22 mouse cellular contexts compared by ENCODE assay signal in the genomic region with DNA sequence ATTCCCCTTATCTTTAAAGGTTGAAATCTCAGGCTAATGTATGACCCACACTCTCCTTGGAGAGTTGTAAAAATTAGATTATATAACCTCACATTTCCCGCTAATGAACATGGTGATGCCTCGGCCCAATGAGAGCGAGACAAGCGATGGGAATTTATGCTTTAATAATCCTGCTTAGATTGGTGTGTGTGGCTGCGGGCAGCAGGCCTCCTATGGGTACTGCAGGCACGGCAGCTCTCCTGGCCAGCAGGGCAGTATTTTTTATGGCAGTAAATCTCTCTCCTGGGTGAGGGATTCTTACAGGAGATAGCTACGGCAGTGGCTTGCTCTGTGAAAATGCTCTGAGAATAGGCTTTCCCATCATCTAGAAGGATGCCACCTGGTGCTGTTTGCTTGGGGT.
DNase-seq lines count a peak whose midpoint lies in the region; ATAC-seq and TF ChIP-seq lines count a peak whose summit lies in the region.
"Had no signal": no experiment of that assay in that cellular context is flagged by ENCODE, and none has a peak within 500 bp of the region (broad histone marks: within the 10 kb centered on the region; RNA-seq: fewer than 3 reads in every experiment).

No protein-coding gene starts in this region.

- peak; percentile 65 for DNase-seq in heart, adult 11 months
- no peak for DNase-seq in heart, postnatal 25 days (ENCODE audit: low spot score)
- no peak for DNase-seq in neural tube, embryonic 10.5 days (ENCODE audit: extremely low spot score, low spot score)
- DNase-seq in midbrain, postnatal 0 days (ENCODE audit: low spot score) = no peak
- no peak for DNase-seq in cerebellum, adult 11-12 months
- DNase-seq: adrenal gland, adult 2 months; adrenal gland, adult 8-10 months; adrenal gland, postnatal 10 days; adrenal gland, postnatal 14 days; adrenal gland, postnatal 25 days; adrenal gland, postnatal 36 days; B cell, adult 2 months; cerebellum, adult 11 months; cerebellum, adult 18-20 months had no signal

- no peaks in the 10 kb centered on the region for H3K9me3 ChIP-seq in neural tube, embryonic 13.5 days
- no peaks in the 10 kb centered on the region for H3K9me3 ChIP-seq in neural tube, embryonic 14.5 days (ENCODE audit: control insufficient read depth, low read length)
- no peaks in the 10 kb centered on the region for H3K9me3 ChIP-seq in neural tube, embryonic 15.5 days (replicated peaks)
- H3K9me3 ChIP-seq in midbrain, postnatal 0 days (ENCODE audit: low read length) = no peaks in the 10 kb centered on the region

- peaks cover 42% of the 10 kb centered on the region for H3K4me1 ChIP-seq in neural tube, embryonic 13.5 days (replicated peaks)
- H3K4me1 ChIP-seq in neural tube, embryonic 14.5 days (ENCODE audit: control insufficient read depth, insufficient read depth, low read length) = peaks cover 4% of the 10 kb centered on the region; the same call in 1 of the 2 replicates
- peaks cover 23% of the 10 kb centered on the region for H3K4me1 ChIP-seq in neural tube, embryonic 15.5 days
- no peaks in the 10 kb centered on the region for H3K4me1 ChIP-seq in midbrain, postnatal 0 days (ENCODE audit: insufficient read depth, low read length)

- intact Hi-C loops in heart, postnatal 25 days (cut with DNase I) = no loop called here

- H3K4me2 ChIP-seq in neural tube, embryonic 13.5 days = no peak overlapping the region
- H3K4me2 ChIP-seq in neural tube, embryonic 14.5 days (ENCODE audit: low read depth, low read length) = no peak overlapping the region
- no peak overlapping the region for H3K4me2 ChIP-seq in neural tube, embryonic 15.5 days
- no peak overlapping the region for H3K4me2 ChIP-seq in midbrain, postnatal 0 days (ENCODE audit: low read depth, low read length, poor library complexity, severe bottlenecking)

- no peaks in the 10 kb centered on the region for H3K27me3 ChIP-seq in neural tube, embryonic 13.5 days
- no peaks in the 10 kb centered on the region for H3K27me3 ChIP-seq in neural tube, embryonic 14.5 days (ENCODE audit: control insufficient read depth, insufficient read depth, low read length)
- 0 out of 2 replicates have a peak, but pooled peaks cover 3% of the 10 kb centered on the region for H3K27me3 ChIP-seq in neural tube, embryonic 15.5 days (replicated peaks)
- H3K27me3 ChIP-seq in midbrain, postnatal 0 days (ENCODE audit: insufficient read depth, low read length) = no peaks in the 10 kb centered on the region
- H3K27me3 ChIP-seq: CH12.LX had no signal

- no peak for TF ChIP-seq CTCF in midbrain, postnatal 0 days (IDR thresholded peaks at IDR 0.05)

- H3K4me3 ChIP-seq in neural tube, embryonic 13.5 days = no peak overlapping the region
- H3K4me3 ChIP-seq in neural tube, embryonic 14.5 days (ENCODE audit: low read depth, low read length) = no peak overlapping the region
- H3K4me3 ChIP-seq in neural tube, embryonic 15.5 days (replicated peaks) = no peak overlapping the region
- H3K4me3 ChIP-seq in midbrain, postnatal 0 days (ENCODE audit: low read depth, low read length) = no peak overlapping the region

- peak; percentile 77 for ATAC-seq in neural tube, embryonic 13.5 days (ENCODE audit: low read depth)
- peak; percentile 73 for ATAC-seq in neural tube, embryonic 14.5 days (ENCODE audit: low read depth)
- peak; percentile 65; the same call in 1 of the 2 replicates for ATAC-seq in neural tube, embryonic 15.5 days (ENCODE audit: low FRiP score)
- no peak for ATAC-seq in midbrain, postnatal 0 days (ENCODE audit: low FRiP score)
- ATAC-seq: activated CD4-positive, CD25-positive, alpha-beta regulatory T cell, adult 4 months; CD4-positive, CD25-positive, alpha-beta regulatory T cell, adult 4 months; Patski had no signal

- WGBS in neural tube, embryonic 13.5 days = 46% methylated on average over 7 of the region's 7 CpGs
- WGBS in neural tube, embryonic 14.5 days = 36% methylated on average over 7 of the region's 7 CpGs
- 36% methylated on average over 7 of the region's 7 CpGs for WGBS in neural tube, embryonic 15.5 days
- WGBS in midbrain, postnatal 0 days = 76% methylated on average over 7 of the region's 7 CpGs

- H3K36me3 ChIP-seq in neural tube, embryonic 13.5 days = no peaks in the 10 kb centered on the region
- no peaks in the 10 kb centered on the region for H3K36me3 ChIP-seq in neural tube, embryonic 14.5 days (ENCODE audit: control insufficient read depth, insufficient read depth, low read length)
- H3K36me3 ChIP-seq in neural tube, embryonic 15.5 days = no peaks in the 10 kb centered on the region
- no peaks in the 10 kb centered on the region for H3K36me3 ChIP-seq in midbrain, postnatal 0 days (ENCODE audit: insufficient read depth, low read length)
- H3K36me3 ChIP-seq: G1E had no signal

- no peak overlapping the region for H3K9ac ChIP-seq in neural tube, embryonic 13.5 days
- no peak overlapping the region for H3K9ac ChIP-seq in neural tube, embryonic 14.5 days (replicated peaks; ENCODE audit: low read depth, low read length)
- no peak overlapping the region for H3K9ac ChIP-seq in neural tube, embryonic 15.5 days (replicated peaks)
- H3K9ac ChIP-seq in midbrain, postnatal 0 days (replicated peaks; ENCODE audit: low read length, poor library complexity, severe bottlenecking) = no peak overlapping the region

- peak overlapping the region; percentile 69 for H3K27ac ChIP-seq in neural tube, embryonic 13.5 days (replicated peaks)
- H3K27ac ChIP-seq in neural tube, embryonic 14.5 days (ENCODE audit: low read depth, low read length) = no peak overlapping the region; the same call in 1 of the 2 replicates
- 0 out of 2 replicates have a peak overlapping the region, but pooled peaks have one; percentile 34 for H3K27ac ChIP-seq in neural tube, embryonic 15.5 days (replicated peaks)
- H3K27ac ChIP-seq in midbrain, postnatal 0 days (ENCODE audit: low read depth, low read length) = no peak overlapping the region

Comparison
In these comparisons a context has a peak if more than half of its experiments do, and no peak if none do; other contexts are left out.
1. H3K27ac ChIP-seq: peak in neural tube, embryonic 13.5 days (single experiment) and neural tube, embryonic 15.5 days (single experiment); none in neural tube, embryonic 14.5 days (single experiment) and midbrain, postnatal 0 days (single experiment).